Mouse (Mus musculus) 3134 (cell line): ENCODE measurements around the gene Ints3.

Source experiments
- DNase-seq: peaks from one replicate; pipeline ENCODE4 v3.0.0-alpha.2; 2011; ENCODE audit warnings: low spot score; ENCODE audit not compliant: insufficient read length; ENCODE audit errors: extremely low read depth

Gene Ints3

GRCm38 (mm10) chr3:90433381-90434020, at the start of gene Ints3:
TSS of gene Ints3 (minus strand) at chr3:90433622.
- DNase-seq: peak; percentile 99

- peak; percentile 98 for DNase-seq
Measured at GRCm38 (mm10) chr3:90475831-90476611, 42.6 kb upstream of the Ints3 start, which contains the start of gene Ilf2. TSS of gene Ilf2 (plus strand) at chr3:90476126.

GRCm38 (mm10) chr3:90475151-90475830, 41.9 kb upstream of the Ints3 start:
- peak; percentile 31 for DNase-seq

GRCm38 (mm10) chr3:90472213-90472612, 38.8 kb upstream of the Ints3 start:
- no peak for DNase-seq

GRCm38 (mm10) chr3:90467618-90468300, 34.3 kb upstream of the Ints3 start:
- no peak for DNase-seq

GRCm38 (mm10) chr3:90466311-90466766, 32.9 kb upstream of the Ints3 start:
- no peak for DNase-seq

GRCm38 (mm10) chr3:90465686-90466310, 32.4 kb upstream of the Ints3 start, which contains the start of gene Npr1:
TSS of gene Npr1 (minus strand) at chr3:90465866.
- DNase-seq: no peak

- no peak for DNase-seq
Measured at GRCm38 (mm10) chr3:90465081-90465685, 31.8 kb upstream of the Ints3 start.

- no peak for DNase-seq
Measured at GRCm38 (mm10) chr3:90464552-90465080, 31.2 kb upstream of the Ints3 start.

- no peak for DNase-seq
Measured at GRCm38 (mm10) chr3:90462579-90462978, 29.2 kb upstream of the Ints3 start.

- no peak for DNase-seq
Measured at GRCm38 (mm10) chr3:90461935-90462334, 28.5 kb upstream of the Ints3 start.

- DNase-seq: no peak
Measured at GRCm38 (mm10) chr3:90460315-90460714, 26.9 kb upstream of the Ints3 start.

- no peak for DNase-seq
Measured at GRCm38 (mm10) chr3:90459727-90460126, 26.3 kb upstream of the Ints3 start.

- DNase-seq: no peak
Measured at GRCm38 (mm10) chr3:90454931-90455330, 21.5 kb upstream of the Ints3 start.

GRCm38 (mm10) chr3:90451396-90452095, 18.1 kb upstream of the Ints3 start:
- no peak for DNase-seq

- DNase-seq: no peak
Measured at GRCm38 (mm10) chr3:90450874-90451273, 17.5 kb upstream of the Ints3 start.

- no peak for DNase-seq
Measured at GRCm38 (mm10) chr3:90448626-90449025, 15.2 kb upstream of the Ints3 start.

GRCm38 (mm10) chr3:90447123-90447494, 13.7 kb upstream of the Ints3 start:
- DNase-seq: no peak
